In genomic region chr1:87854411-87854810, GRCm38 (mm10) we compare ENCODE assay signal across 8 mouse cellular contexts. TPM values are rescaled to one million over a fixed set of nuclear protein-coding genes. Genes with fewer than 3 reads are reported as not detected.
DNase-seq lines count a peak whose midpoint lies in the region; ATAC-seq and TF ChIP-seq lines count a peak whose summit lies in the region.

No protein-coding gene starts in this region.

- peaks cover 54% of the 10 kb centered on the region for H3K79me2 ChIP-seq in myocyte (ENCODE audit: control insufficient read depth, insufficient read depth)

- no peak for ATAC-seq in hindbrain, postnatal 0 days

- no peak for TF ChIP-seq CTCF in layer of hippocampus, adult 2 months (conservative IDR thresholded peaks at IDR 0.05)
- no peak for TF ChIP-seq CTCF in hindbrain, postnatal 0 days (IDR thresholded peaks at IDR 0.05; ENCODE audit: low read depth)

- H3K36me3 ChIP-seq in embryonic facial prominence, embryonic 10.5 days (replicated peaks), result 0 out of 2 replicates have a peak, but pooled peaks cover 4% of the 10 kb centered on the region
- no peaks in the 10 kb centered on the region for H3K36me3 ChIP-seq in hindbrain, postnatal 0 days (ENCODE audit: insufficient read depth, low read length)
- H3K36me3 ChIP-seq in myocyte (ENCODE audit: control insufficient read depth, insufficient read depth), result no peaks in the 10 kb centered on the region

- peak overlapping the region; percentile 88 for H3ac ChIP-seq in myocyte (ENCODE audit: control insufficient read depth, insufficient read length)

- no peaks in the 10 kb centered on the region for H3K27me3 ChIP-seq in embryonic facial prominence, embryonic 10.5 days (replicated peaks; ENCODE audit: low read depth, poor library complexity, severe bottlenecking)
- no peaks in the 10 kb centered on the region for H3K27me3 ChIP-seq in hindbrain, postnatal 0 days (ENCODE audit: insufficient read depth, low read length)
- no peaks in the 10 kb centered on the region for H3K27me3 ChIP-seq in myocyte (ENCODE audit: control insufficient read depth, insufficient read depth, insufficient read length)

- peak overlapping the region; percentile 96 for H3K9ac ChIP-seq in hindbrain, postnatal 0 days (replicated peaks; ENCODE audit: low read length)

- no peak for DNase-seq in layer of hippocampus, adult 2 months (ENCODE audit: low spot score in 2 of 2)
- DNase-seq in layer of hippocampus, postnatal 14 days (ENCODE audit: low spot score in 2 of 2), result no peak
- DNase-seq in embryonic facial prominence, embryonic 10.5 days (ENCODE audit: low spot score), result no peak
- no peak for DNase-seq in hindbrain, postnatal 0 days (ENCODE audit: low spot score)
- no peak for DNase-seq in left cerebral cortex, adult 8-10 months (ENCODE audit: low spot score in 2 of 2)
- no peak for DNase-seq in cerebellum, adult 8-10 months
- no peak for DNase-seq in yolk sac, embryonic 10.5 days (ENCODE audit: low spot score)

- H3K27ac ChIP-seq in layer of hippocampus, adult 2 months, result peak overlapping the region; percentile 91
- H3K27ac ChIP-seq in embryonic facial prominence, embryonic 10.5 days (replicated peaks), result peak overlapping the region; percentile 93; the same call in 1 of the 2 replicates
- peak overlapping the region; percentile 88 for H3K27ac ChIP-seq in hindbrain, postnatal 0 days

- 38% methylated on average over 6 of the region's 6 CpGs for WGBS in embryonic facial prominence, embryonic 10.5 days
- 17% methylated on average over 6 of the region's 6 CpGs for WGBS in hindbrain, postnatal 0 days

- H3K9me3 ChIP-seq in embryonic facial prominence, embryonic 10.5 days, result no peaks in the 10 kb centered on the region
- no peaks in the 10 kb centered on the region for H3K9me3 ChIP-seq in hindbrain, postnatal 0 days (ENCODE audit: low read length)

- peak overlapping the region; percentile 96 for H3K4me2 ChIP-seq in hindbrain, postnatal 0 days (ENCODE audit: low read depth, low read length)
- peak overlapping the region; percentile 91 for H3K4me2 ChIP-seq in myocyte (ENCODE audit: low read depth)

- TF ChIP-seq POLR2A in myocyte (IDR thresholded peaks at IDR 0.05; ENCODE audit: insufficient read length, low read depth), result no peak

- peaks cover 32% of the 10 kb centered on the region for H3K4me1 ChIP-seq in embryonic facial prominence, embryonic 10.5 days
- peaks cover 11% of the 10 kb centered on the region for H3K4me1 ChIP-seq in hindbrain, postnatal 0 days (ENCODE audit: insufficient read depth, low read length)

- peak overlapping the region; percentile 83 for H3K4me3 ChIP-seq in layer of hippocampus, adult 2 months
- peak overlapping the region; percentile 91 for H3K4me3 ChIP-seq in embryonic facial prominence, embryonic 10.5 days
- H3K4me3 ChIP-seq in hindbrain, postnatal 0 days (ENCODE audit: low read length), result peak overlapping the region; percentile 95
- H3K4me3 ChIP-seq in myocyte, result peak overlapping the region; percentile 84

TF ChIP-seq in myocyte, 11 proteins besides CTCF, POLR2A, EP300 and RAD21:
- TF ChIP-seq CEBPB (IDR thresholded peaks at IDR 0.05; ENCODE audit: insufficient read depth, poor library complexity, severe bottlenecking) (no peak), MYOG (IDR thresholded peaks at IDR 0.05; ENCODE audit: control insufficient read depth in 1 of 3, insufficient read depth in 1 of 3, insufficient read length in 2 of 3, low read depth in 2 of 3) (peak in 2 of 3 experiments; percentile 22 to 61), TCF12 (IDR thresholded peaks at IDR 0.05; ENCODE audit: insufficient read depth, poor library complexity, severe bottlenecking) (no peak), POLR2AphosphoS2 (IDR thresholded peaks at IDR 0.05; ENCODE audit: insufficient read length, low read depth) (no peak), MAX (IDR thresholded peaks at IDR 0.05; ENCODE audit: low read depth) (no peak), REST (IDR thresholded peaks at IDR 0.05; ENCODE audit: insufficient read depth, insufficient read length) (no peak), TCF3 (IDR thresholded peaks at IDR 0.05; ENCODE audit: insufficient read length, low read depth) (no peak), SRF (IDR thresholded peaks at IDR 0.05; ENCODE audit: control insufficient read depth, insufficient read length, low read depth) (no peak), E2F4 (IDR thresholded peaks at IDR 0.05; ENCODE audit: insufficient read depth) (no peak), MYOD1 (IDR thresholded peaks at IDR 0.05; ENCODE audit: control insufficient read depth in 1 of 3, insufficient read length in 2 of 3, low read depth in 2 of 3) (peak in 1 of 3 experiments; percentile 26), USF1 (IDR thresholded peaks at IDR 0.05; ENCODE audit: low read depth) (no peak)

RNA-seq across cellular contexts. Expression of gene Dgkd, which starts 1.3 kb away (rescaled TPM):
- total RNA-seq in layer of hippocampus, adult 2 months (2021), result 100 to 1,000 TPM; 103 to 117 TPM
- 100 to 1,000 TPM; 124 to 137 TPM for total RNA-seq in layer of hippocampus, postnatal 14 days (2021)
- 39.3 and 41.3 TPM in 2 replicates for polyA plus RNA-seq in embryonic facial prominence, embryonic 10.5 days (2016; fragmentation: Nextera tagmentation; extraction: Ambion mirVana)
- 71.0 and 78.0 TPM in 2 replicates for total RNA-seq in hindbrain, postnatal 0 days (2014; rRNA removed)
- 33.5 and 36.1 TPM in 2 replicates for polyA plus RNA-seq in hindbrain, postnatal 0 days (2015; fragmentation: Nextera tagmentation; extraction: Ambion mirVana)
- 59.3 TPM for polyA plus RNA-seq in myocyte (2012; fragmentation: generic; extraction: Trizol)
- total RNA-seq in left cerebral cortex, adult 8-10 months (2022), result 10 to 100 TPM; 83.1 to 97.4 (median 89.4) TPM

RNA-seq across cellular contexts. Expression of gene Sag, which starts 50.9 kb away (rescaled TPM):
- 1 to 10 TPM; 2.0 to 2.6 TPM for total RNA-seq in layer of hippocampus, adult 2 months (2021)
- 1 to 10 TPM; 1.9 to 2.6 TPM for total RNA-seq in layer of hippocampus, postnatal 14 days (2021)
- polyA plus RNA-seq in embryonic facial prominence, embryonic 10.5 days (2016; fragmentation: Nextera tagmentation; extraction: Ambion mirVana), result 4.8 and 5.6 TPM in 2 replicates
- 0.11 and 1.4 TPM in 2 replicates for total RNA-seq in hindbrain, postnatal 0 days (2014; rRNA removed)
- polyA plus RNA-seq in hindbrain, postnatal 0 days (2015; fragmentation: Nextera tagmentation; extraction: Ambion mirVana), result 1.3 and 1.4 TPM in 2 replicates
- 0.72 TPM for polyA plus RNA-seq in myocyte (2012; fragmentation: generic; extraction: Trizol)
- 1 to 10 TPM; 1.7 to 2.4 (median 1.9) TPM for total RNA-seq in left cerebral cortex, adult 8-10 months (2022)
